Mouse (Mus musculus): Measurements from ENCODE around the gene Gm9573. TPM values are rescaled to one million over a fixed set of nuclear protein-coding genes. Genes with fewer than 3 reads are reported as not detected.
A peak's percentile ranks its signal among the peaks of the same experiment; 100 is the strongest.

The Gm9573 gene
- polyA plus RNA-seq, 1 experiment from 2014 or later, result not detected

DNA sequence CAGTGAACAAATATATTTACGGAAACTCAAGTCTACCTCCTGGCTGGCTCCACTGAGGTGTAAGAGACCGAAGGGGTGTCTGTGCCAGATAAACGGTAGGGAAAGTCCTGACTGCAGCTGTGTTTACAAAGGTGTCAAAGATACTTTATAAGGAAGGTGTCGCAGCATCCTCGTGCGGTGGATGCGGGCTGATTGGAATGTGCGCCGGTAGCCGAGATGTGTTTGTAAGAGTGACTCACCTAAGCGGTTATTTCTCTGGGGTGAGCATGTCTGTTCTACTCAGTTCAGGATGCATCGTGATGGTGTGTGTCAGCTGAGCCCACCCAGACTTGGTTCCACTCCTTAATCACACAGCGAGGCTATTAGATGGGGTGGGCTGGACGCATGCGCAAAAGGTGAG, 34.7 kb downstream of the Gm9573 start:
- ATAC-seq (replicated peaks; ENCODE audit: insufficient number of reproducible peaks, low FRiP score, low TSS enrichment, low read depth), result no peak

DNA sequence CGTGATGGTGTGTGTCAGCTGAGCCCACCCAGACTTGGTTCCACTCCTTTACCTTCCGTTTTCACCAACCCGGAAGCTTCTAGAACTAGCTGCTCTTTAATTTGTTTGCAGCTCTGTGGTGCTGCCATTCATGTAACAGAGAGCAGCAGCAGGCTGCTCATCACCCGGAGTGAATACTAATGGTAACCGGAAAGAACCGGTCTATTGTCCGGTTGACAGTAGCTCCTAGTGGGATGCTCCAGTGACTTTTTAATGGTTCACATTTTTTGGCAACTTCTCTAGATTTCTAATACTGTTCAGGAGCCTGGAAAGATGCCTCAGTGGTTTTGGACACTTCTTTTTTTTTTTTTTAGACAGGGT, 35.2 kb downstream of the Gm9573 start:
- no peak overlapping the region for H3K27ac ChIP-seq (replicated peaks; ENCODE audit: low read depth, low read length)
- no peak overlapping the region for H3K4me3 ChIP-seq (ENCODE audit: low read depth, low read length)
- no peaks in the 10 kb centered on the region for H3K9me3 ChIP-seq (replicated peaks; ENCODE audit: control insufficient read depth, low read length)
- 93% methylated on average over 7 of the region's 7 CpGs for WGBS
- H3K36me3 ChIP-seq (replicated peaks; ENCODE audit: control insufficient read depth, insufficient read depth, low read depth, low read length), result no peaks in the 10 kb centered on the region
- no peaks in the 10 kb centered on the region for H3K27me3 ChIP-seq (ENCODE audit: control insufficient read depth, insufficient read depth, low read length)
- DNase-seq (ENCODE audit: low spot score), result no peak
- H3K4me1 ChIP-seq (ENCODE audit: control insufficient read depth, insufficient read depth, low read length), result no peaks in the 10 kb centered on the region
- ATAC-seq (replicated peaks; ENCODE audit: insufficient number of reproducible peaks, low FRiP score, low TSS enrichment, low read depth), result no peak
- no peak overlapping the region for H3K4me2 ChIP-seq (ENCODE audit: low read depth, low read length)
- no peak overlapping the region for H3K9ac ChIP-seq (replicated peaks; ENCODE audit: low read length)

More for the DNA sequence above, 34.7 kb downstream of the Gm9573 start:
- no peak overlapping the region for H3K27ac ChIP-seq (replicated peaks; ENCODE audit: low read depth, low read length)
- H3K4me3 ChIP-seq (ENCODE audit: low read depth, low read length), result no peak overlapping the region
- 91% methylated on average over 15 of the region's 15 CpGs for WGBS
- no peak for DNase-seq (ENCODE audit: low spot score)
- H3K9ac ChIP-seq (replicated peaks; ENCODE audit: low read length), result no peak overlapping the region
- H3K4me2 ChIP-seq (ENCODE audit: low read depth, low read length), result no peak overlapping the region
- no peaks in the 10 kb centered on the region for H3K9me3 ChIP-seq (replicated peaks; ENCODE audit: control insufficient read depth, low read length)
- no peaks in the 10 kb centered on the region for H3K27me3 ChIP-seq (ENCODE audit: control insufficient read depth, insufficient read depth, low read length)
- no peaks in the 10 kb centered on the region for H3K4me1 ChIP-seq (ENCODE audit: control insufficient read depth, insufficient read depth, low read length)
- no peaks in the 10 kb centered on the region for H3K36me3 ChIP-seq (replicated peaks; ENCODE audit: control insufficient read depth, insufficient read depth, low read depth, low read length)

DNA sequence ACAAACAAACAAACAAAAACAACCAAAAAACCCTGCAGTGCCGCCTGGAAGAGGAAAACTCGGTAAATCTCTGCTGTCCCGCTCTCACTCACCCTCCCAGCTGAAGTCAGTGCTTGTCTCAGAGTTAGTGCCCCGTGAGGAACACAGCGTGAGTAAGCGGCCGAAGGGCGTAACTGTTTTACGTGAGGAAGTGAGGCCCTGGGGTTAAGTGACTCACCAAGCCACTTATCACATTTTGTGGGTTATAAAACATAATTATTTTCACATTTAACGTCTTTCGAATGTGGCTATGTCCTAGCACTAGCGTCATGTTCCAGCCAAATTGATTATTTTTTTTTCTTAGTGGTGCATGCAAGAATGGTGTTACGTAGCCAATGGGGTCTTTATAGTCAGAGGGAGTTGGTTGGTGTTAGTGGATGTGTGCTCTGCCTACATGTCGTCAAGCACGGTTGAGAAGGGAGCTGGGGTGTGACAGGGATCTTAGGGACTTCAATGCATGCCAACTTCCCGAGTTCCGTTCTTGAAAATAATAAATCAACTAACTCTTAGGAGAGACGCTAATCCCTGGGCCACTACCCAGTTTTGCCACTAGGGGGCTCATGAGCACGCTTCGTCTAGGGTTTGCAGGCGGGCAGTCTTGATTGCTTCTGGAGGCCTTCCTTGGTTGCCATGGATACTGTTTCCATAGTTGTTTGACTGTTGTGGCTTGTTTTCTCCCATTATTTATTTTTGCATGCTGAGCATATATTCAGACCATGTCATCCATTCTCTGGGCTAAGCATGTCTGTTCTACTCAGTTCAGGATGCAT, 35.8 kb downstream of the Gm9573 start:
- WGBS, result 55% methylated on average over 21 of the region's 21 CpGs
- no peak overlapping the region for H3K27ac ChIP-seq (replicated peaks; ENCODE audit: low read depth, low read length)
- H3K27me3 ChIP-seq (ENCODE audit: control insufficient read depth, insufficient read depth, low read length), result no peaks in the 10 kb centered on the region
- H3K9me3 ChIP-seq (replicated peaks; ENCODE audit: control insufficient read depth, low read length), result no peaks in the 10 kb centered on the region
- H3K4me1 ChIP-seq (ENCODE audit: control insufficient read depth, insufficient read depth, low read length), result no peaks in the 10 kb centered on the region
- 0 out of 2 replicates have a peak, but pooled peaks have one; percentile 34 for ATAC-seq (replicated peaks; ENCODE audit: insufficient number of reproducible peaks, low FRiP score, low TSS enrichment, low read depth)
- peak; percentile 88 for DNase-seq (ENCODE audit: low spot score)
- no peak overlapping the region for H3K9ac ChIP-seq (replicated peaks; ENCODE audit: low read length)
- no peak overlapping the region for H3K4me3 ChIP-seq (ENCODE audit: low read depth, low read length)
- no peak overlapping the region for H3K4me2 ChIP-seq (ENCODE audit: low read depth, low read length)
- no peaks in the 10 kb centered on the region for H3K36me3 ChIP-seq (replicated peaks; ENCODE audit: control insufficient read depth, insufficient read depth, low read depth, low read length)

DNA sequence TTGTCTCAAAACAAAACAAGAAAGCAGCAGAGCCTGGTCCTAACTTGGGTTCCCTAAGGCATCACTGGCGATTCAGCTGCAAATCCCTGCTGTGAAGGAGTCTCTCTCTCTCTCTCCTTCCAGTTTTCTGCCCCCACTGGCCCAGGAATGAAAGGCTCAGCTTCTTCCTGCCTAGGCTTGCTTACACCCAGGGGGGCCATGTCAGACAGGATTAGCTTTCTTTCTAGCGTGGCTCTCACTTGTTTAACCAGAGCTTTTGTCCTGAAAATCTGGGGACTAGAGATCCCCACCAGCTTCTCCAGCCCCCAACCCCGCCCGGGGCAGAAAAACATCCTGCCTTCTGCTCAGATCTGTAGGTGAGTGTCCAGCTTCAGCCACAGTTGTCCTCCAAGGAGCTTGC, 38.0 kb downstream of the Gm9573 start:
- no peaks in the 10 kb centered on the region for H3K4me1 ChIP-seq (ENCODE audit: control insufficient read depth, insufficient read depth, low read length)
- no peaks in the 10 kb centered on the region for H3K27me3 ChIP-seq (ENCODE audit: control insufficient read depth, insufficient read depth, low read length)
- no peak overlapping the region for H3K4me2 ChIP-seq (ENCODE audit: low read depth, low read length)
- no peaks in the 10 kb centered on the region for H3K36me3 ChIP-seq (replicated peaks; ENCODE audit: control insufficient read depth, insufficient read depth, low read depth, low read length)
- ATAC-seq (replicated peaks; ENCODE audit: insufficient number of reproducible peaks, low FRiP score, low TSS enrichment, low read depth) (no peak), DNase-seq (ENCODE audit: low spot score) (peak; percentile 45)
- H3K4me3 ChIP-seq (ENCODE audit: low read depth, low read length), result no peak overlapping the region
- no peak overlapping the region for H3K9ac ChIP-seq (replicated peaks; ENCODE audit: low read length)
- WGBS, result 8% methylated on average over 4 of the region's 4 CpGs
- no peaks in the 10 kb centered on the region for H3K9me3 ChIP-seq (replicated peaks; ENCODE audit: control insufficient read depth, low read length)
- H3K27ac ChIP-seq (replicated peaks; ENCODE audit: low read depth, low read length), result no peak overlapping the region

DNA sequence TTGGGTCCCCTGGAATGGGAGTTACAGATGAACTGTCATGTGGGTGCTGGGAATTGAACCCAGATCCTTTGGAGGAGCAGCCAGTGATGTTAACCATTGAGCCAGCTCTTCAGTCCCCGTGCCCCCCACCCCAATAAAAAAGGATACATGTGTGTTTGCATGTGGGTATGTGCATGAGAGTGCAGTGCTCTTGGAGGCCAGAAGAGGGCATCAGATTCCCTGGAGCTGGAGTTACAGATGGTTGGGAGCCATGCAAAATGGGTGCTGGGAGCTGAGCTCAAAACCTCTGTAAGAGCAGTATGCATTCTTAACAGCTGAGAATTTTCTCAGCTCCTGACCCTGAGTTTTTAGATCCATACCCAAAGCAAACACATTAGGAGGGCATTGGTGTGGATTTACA, 39.1 kb downstream of the Gm9573 start:
- Histone ChIP-seq H3K9me3 (replicated peaks; ENCODE audit: control insufficient read depth, low read length) (no peaks in the 10 kb centered on the region), H3K36me3 (replicated peaks; ENCODE audit: control insufficient read depth, insufficient read depth, low read depth, low read length) (no peaks in the 10 kb centered on the region), H3K27me3 (ENCODE audit: control insufficient read depth, insufficient read depth, low read length) (no peaks in the 10 kb centered on the region), H3K4me3 (ENCODE audit: low read depth, low read length) (no peak overlapping the region), H3K4me1 (ENCODE audit: control insufficient read depth, insufficient read depth, low read length) (no peaks in the 10 kb centered on the region), H3K4me2 (ENCODE audit: low read depth, low read length) (no peak overlapping the region), H3K9ac (replicated peaks; ENCODE audit: low read length) (no peak overlapping the region), H3K27ac (replicated peaks; ENCODE audit: low read depth, low read length) (no peak overlapping the region)
- DNase-seq (ENCODE audit: low spot score) (no peak), ATAC-seq (replicated peaks; ENCODE audit: insufficient number of reproducible peaks, low FRiP score, low TSS enrichment, low read depth) (no peak)
- 79% methylated on average over 1 of the region's 1 CpGs for WGBS

DNA sequence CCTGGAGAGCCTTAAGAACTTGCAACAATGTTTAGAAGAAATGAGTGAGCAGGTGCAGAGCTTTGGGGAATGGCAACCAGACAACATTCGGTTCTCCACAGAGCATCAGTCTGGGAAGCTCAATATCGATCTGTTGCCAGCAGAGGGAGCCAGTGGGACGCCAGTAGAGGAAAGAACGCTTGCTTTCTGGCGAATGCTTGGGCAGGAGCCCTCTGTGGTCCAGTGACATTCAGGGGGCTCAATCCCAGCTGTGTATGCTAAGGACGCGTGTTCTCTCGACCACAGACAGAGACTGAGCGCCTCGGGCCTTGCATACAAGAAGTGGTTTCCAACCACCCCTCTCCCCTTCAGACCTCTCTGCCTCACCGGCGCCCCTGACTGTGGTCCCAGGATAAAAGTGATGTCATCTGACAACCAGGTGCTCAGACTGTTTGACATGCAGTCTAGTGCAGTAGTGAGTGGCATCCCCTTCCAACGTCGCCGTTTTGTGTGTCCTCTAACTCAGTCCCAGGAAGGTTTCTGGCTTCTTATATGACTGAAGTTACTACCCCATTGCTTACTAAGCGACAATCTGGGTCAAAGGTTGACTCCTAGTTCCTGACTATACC, 42.0 kb downstream of the Gm9573 start:
- Histone ChIP-seq H3K4me2 (ENCODE audit: low read depth, low read length) (no peak overlapping the region), H3K4me3 (ENCODE audit: low read depth, low read length) (no peak overlapping the region)

DNA sequence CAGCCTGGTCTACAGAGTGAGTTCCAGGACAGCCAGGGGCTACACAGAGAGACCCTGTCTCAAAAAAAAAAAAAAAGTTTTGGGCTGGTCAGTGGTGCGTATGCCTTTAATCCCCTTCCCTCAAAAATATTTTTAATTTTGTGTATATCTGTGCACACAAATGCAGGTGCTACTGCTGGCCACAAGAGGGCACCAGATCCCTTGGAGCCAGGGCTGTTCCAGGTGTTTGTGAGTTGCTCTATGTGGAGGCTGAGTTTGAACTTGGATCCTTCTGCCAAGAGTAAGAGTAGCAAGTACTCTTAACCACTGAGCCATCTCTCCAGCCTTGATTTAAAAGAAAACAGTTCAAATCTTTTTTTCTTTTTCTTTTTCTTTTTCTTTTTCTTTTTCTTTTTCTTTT, 43.5 kb downstream of the Gm9573 start:
- H3K36me3 ChIP-seq (replicated peaks; ENCODE audit: control insufficient read depth, insufficient read depth, low read depth, low read length), result no peaks in the 10 kb centered on the region
- no peak overlapping the region for H3K4me2 ChIP-seq (ENCODE audit: low read depth, low read length)
- H3K27me3 ChIP-seq (ENCODE audit: control insufficient read depth, insufficient read depth, low read length), result no peaks in the 10 kb centered on the region
- 100% methylated on average over 1 of the region's 1 CpGs for WGBS
- H3K4me1 ChIP-seq (ENCODE audit: control insufficient read depth, insufficient read depth, low read length), result no peaks in the 10 kb centered on the region
- no peak overlapping the region for H3K4me3 ChIP-seq (ENCODE audit: low read depth, low read length)
- H3K9me3 ChIP-seq (replicated peaks; ENCODE audit: control insufficient read depth, low read length), result no peaks in the 10 kb centered on the region
- ATAC-seq (replicated peaks; ENCODE audit: insufficient number of reproducible peaks, low FRiP score, low TSS enrichment, low read depth) (no peak), DNase-seq (ENCODE audit: low spot score) (peak; percentile 26)
- H3K9ac ChIP-seq (replicated peaks; ENCODE audit: low read length), result no peak overlapping the region
- no peak overlapping the region for H3K27ac ChIP-seq (replicated peaks; ENCODE audit: low read depth, low read length)

More for the DNA sequence above, 42.0 kb downstream of the Gm9573 start:
- no peak overlapping the region for H3K9ac ChIP-seq (replicated peaks; ENCODE audit: low read length)
- DNase-seq (ENCODE audit: low spot score), result peak; percentile 89
- no peak overlapping the region for H3K27ac ChIP-seq (replicated peaks; ENCODE audit: low read depth, low read length)
- WGBS, result 14% methylated on average over 16 of the region's 16 CpGs
- no peaks in the 10 kb centered on the region for H3K36me3 ChIP-seq (replicated peaks; ENCODE audit: control insufficient read depth, insufficient read depth, low read depth, low read length)
- H3K4me1 ChIP-seq (ENCODE audit: control insufficient read depth, insufficient read depth, low read length), result no peaks in the 10 kb centered on the region
- no peaks in the 10 kb centered on the region for H3K9me3 ChIP-seq (replicated peaks; ENCODE audit: control insufficient read depth, low read length)
- H3K27me3 ChIP-seq (ENCODE audit: control insufficient read depth, insufficient read depth, low read length), result no peaks in the 10 kb centered on the region
- ATAC-seq (replicated peaks; ENCODE audit: insufficient number of reproducible peaks, low FRiP score, low TSS enrichment, low read depth), result no peak; the same call in 1 of the 2 replicates

DNA sequence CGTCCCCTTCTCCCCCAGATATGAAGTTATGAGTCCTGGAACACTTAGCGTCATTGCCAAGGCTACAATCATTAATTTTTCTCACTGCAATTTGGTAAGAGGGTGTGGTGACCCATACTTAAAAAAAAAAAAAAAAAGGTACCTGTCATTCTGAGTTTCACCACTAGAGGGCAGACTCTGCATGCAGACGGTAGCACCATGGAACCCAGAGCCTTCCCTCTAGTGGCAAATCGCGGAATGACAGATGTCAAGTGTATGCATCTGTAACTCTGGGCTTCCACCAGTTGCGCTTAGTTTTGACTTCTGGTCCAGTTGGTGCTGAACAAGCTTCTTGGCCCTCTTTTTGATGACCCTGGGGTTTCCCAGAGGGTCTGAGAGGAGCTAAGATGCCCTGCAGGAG, 48.2 kb downstream of the Gm9573 start:
- Histone ChIP-seq H3K27ac (replicated peaks; ENCODE audit: low read depth, low read length) (no peak overlapping the region), H3K36me3 (replicated peaks; ENCODE audit: control insufficient read depth, insufficient read depth, low read depth, low read length) (no peaks in the 10 kb centered on the region), H3K4me3 (ENCODE audit: low read depth, low read length) (no peak overlapping the region), H3K9ac (replicated peaks; ENCODE audit: low read length) (no peak overlapping the region), H3K4me1 (ENCODE audit: control insufficient read depth, insufficient read depth, low read length) (no peaks in the 10 kb centered on the region), H3K4me2 (ENCODE audit: low read depth, low read length) (no peak overlapping the region), H3K9me3 (replicated peaks; ENCODE audit: control insufficient read depth, low read length) (no peaks in the 10 kb centered on the region), H3K27me3 (ENCODE audit: control insufficient read depth, insufficient read depth, low read length) (no peaks in the 10 kb centered on the region)
- DNase-seq (ENCODE audit: low spot score) (peak; percentile 93), ATAC-seq (replicated peaks; ENCODE audit: insufficient number of reproducible peaks, low FRiP score, low TSS enrichment, low read depth) (no peak)
- WGBS, result 20% methylated on average over 6 of the region's 6 CpGs
